Mouse (Mus musculus) left cerebral cortex, postnatal 25 days (tissue): Measurements from ENCODE around the gene Tas1r2. TPM values are rescaled to one million over a fixed set of nuclear protein-coding genes. Genes with fewer than 3 reads are reported as not detected.

Source experiments
- DNase-seq, 2 experiments: peaks; one replicate each; pipeline ENCODE4 v3.0.0; 2022; ENCODE audit warnings: low spot score in 2 of 2, mixed read lengths in 1 of 2
- intact Hi-C: fragments of 180-260 bp; cut with DNase I; formaldehyde crosslinking; loops from one replicate; pipeline ENCODE4 v1.15.1; 2025
- total RNA-seq, 2 experiments: library from RNA; stranded (reverse); gene quantifications; 2 replicates each; pipeline ENCODE4 v1.2.3; 2021

The Tas1r2 gene
- total RNA-seq: not detected

GRCm38 (mm10) chr4:139653238-139653637 is at the start of gene Tas1r2:
Gene Tas1r2, plus strand, starts transcription at chr4:139653538.
- intact Hi-C loops: no loop called here
- no peak for DNase-seq

- intact Hi-C loops: no loop called here
- DNase-seq: no peak
These were observed 48.1 kb upstream of the Tas1r2 start for GRCm38 (mm10) chr4:139605216-139605615.

- no peak for DNase-seq
- intact Hi-C loops: no loop called here
These were observed 46.6 kb upstream of the Tas1r2 start for GRCm38 (mm10) chr4:139606732-139607131.

GRCm38 (mm10) chr4:139608975-139609374 is 44.4 kb upstream of the Tas1r2 start:
- intact Hi-C loops: loop anchor here (2.0 kb wide), 1 partner anchor 34 kb away; no protein-coding TSS in a partner anchor
- no peak for DNase-seq

GRCm38 (mm10) chr4:139610954-139611353 is 42.4 kb upstream of the Tas1r2 start:
- intact Hi-C loops: no loop called here
- DNase-seq: no peak

- DNase-seq: peak; percentile 67 to 74
- intact Hi-C loops: no loop called here
These were observed 41.8 kb upstream of the Tas1r2 start for GRCm38 (mm10) chr4:139611542-139611953.

GRCm38 (mm10) chr4:139614524-139615260 is 38.6 kb upstream of the Tas1r2 start:
- intact Hi-C loops: no loop called here
- DNase-seq: no peak

- intact Hi-C loops: no loop called here
- DNase-seq: no peak
These were observed 36.9 kb upstream of the Tas1r2 start for GRCm38 (mm10) chr4:139616276-139617000.

GRCm38 (mm10) chr4:139617001-139617364 is 36.4 kb upstream of the Tas1r2 start:
- no peak for DNase-seq
- intact Hi-C loops: no loop called here

- intact Hi-C loops: no loop called here
- DNase-seq: no peak
These were observed 33.6 kb upstream of the Tas1r2 start for GRCm38 (mm10) chr4:139619765-139620164.

- peak; percentile 92 to 98 for DNase-seq
- intact Hi-C loops: no loop called here
These were observed 30.7 kb upstream of the Tas1r2 start, which contains the start of gene Aldh4a1 for GRCm38 (mm10) chr4:139622373-139623282. Gene Aldh4a1, plus strand, starts transcription at chr4:139622866.

GRCm38 (mm10) chr4:139623434-139624115 is 29.8 kb upstream of the Tas1r2 start:
- no peak for DNase-seq
- intact Hi-C loops: no loop called here

GRCm38 (mm10) chr4:139624116-139624489 is 29.2 kb upstream of the Tas1r2 start:
- intact Hi-C loops: no loop called here
- DNase-seq: no peak

- intact Hi-C loops: no loop called here
- no peak for DNase-seq
These were observed 28.6 kb upstream of the Tas1r2 start for GRCm38 (mm10) chr4:139624706-139625105.

GRCm38 (mm10) chr4:139627361-139627760 is 26.0 kb upstream of the Tas1r2 start:
- no peak for DNase-seq
- intact Hi-C loops: no loop called here

GRCm38 (mm10) chr4:139630171-139630570 is 23.2 kb upstream of the Tas1r2 start:
- DNase-seq: no peak
- intact Hi-C loops: no loop called here

GRCm38 (mm10) chr4:139631141-139631540 is 22.2 kb upstream of the Tas1r2 start:
- intact Hi-C loops: no loop called here
- no peak for DNase-seq

GRCm38 (mm10) chr4:139631569-139632253 is 21.6 kb upstream of the Tas1r2 start:
- no peak for DNase-seq
- intact Hi-C loops: no loop called here

GRCm38 (mm10) chr4:139632254-139632580 is 21.1 kb upstream of the Tas1r2 start:
- no peak for DNase-seq

More at GRCm38 (mm10) chr4:139632254-139632580, 21.1 kb upstream of the Tas1r2 start:
- intact Hi-C loops: no loop called here
